In the genomic region with DNA sequence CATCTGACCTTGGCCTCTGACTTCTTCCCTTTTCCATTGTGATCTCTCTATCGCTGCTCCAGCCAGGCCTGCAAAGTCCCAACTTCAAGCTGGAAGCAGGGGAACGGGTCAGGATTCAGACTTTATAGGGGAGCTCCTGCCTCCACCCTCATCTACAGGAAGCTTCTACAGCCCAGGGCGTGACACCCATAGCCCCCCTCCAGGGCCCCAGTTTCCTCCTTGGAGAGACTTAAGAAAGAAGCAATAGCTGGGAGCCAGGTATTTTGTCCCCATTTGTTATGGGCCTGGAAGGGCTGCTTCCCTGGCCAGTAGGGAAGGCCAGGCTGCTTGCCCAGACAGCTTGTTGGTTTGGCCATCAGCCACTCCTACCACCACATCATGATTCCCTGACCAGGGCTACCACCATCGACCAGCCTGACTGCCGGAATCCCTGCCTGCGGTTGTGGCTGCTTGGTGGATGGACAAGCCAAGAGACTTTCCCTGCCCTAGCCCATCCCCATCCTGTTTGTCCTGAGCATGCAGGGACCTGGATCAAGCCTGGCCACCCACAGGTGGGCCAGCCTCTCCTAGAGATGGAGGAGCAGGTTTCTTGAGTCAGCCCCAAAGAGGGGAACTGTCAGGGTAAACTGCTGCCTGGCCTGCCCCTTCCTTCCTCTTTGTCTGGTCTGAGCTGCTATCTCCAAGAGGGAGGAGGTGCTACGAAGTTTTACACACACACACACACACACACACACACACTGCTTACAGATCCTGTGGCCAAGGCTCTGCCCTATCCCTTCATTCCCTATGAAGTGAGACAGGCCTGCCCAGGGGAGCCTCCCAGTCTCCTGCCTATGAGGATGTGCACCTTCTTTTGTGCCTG, we compare ENCODE assay signal across 9 mouse cellular contexts. TPM values are rescaled to one million over a fixed set of nuclear protein-coding genes. Genes with fewer than 3 reads are reported as not detected.
DNase-seq lines count a peak whose midpoint lies in the region; ATAC-seq lines count a peak whose summit lies in the region.
"Had no signal": no experiment of that assay in that cellular context is flagged by ENCODE, and none has a peak within 500 bp of the region (broad histone marks: within the 10 kb centered on the region; RNA-seq: fewer than 3 reads in every experiment).

No protein-coding gene starts in this region.

- H3K27ac ChIP-seq in heart, embryonic 15.5 days = peak overlapping the region; percentile 85; the same call in 1 of the 2 replicates
- H3K27ac ChIP-seq in lung, embryonic 15.5 days = peak overlapping the region; percentile 32; the same call in 1 of the 2 replicates
- H3K27ac ChIP-seq in stomach, embryonic 15.5 days = peak overlapping the region; percentile 82

- peaks cover 46% of the 10 kb centered on the region for H3K4me1 ChIP-seq in heart, embryonic 15.5 days (replicated peaks)
- H3K4me1 ChIP-seq in lung, embryonic 15.5 days = peaks cover 40% of the 10 kb centered on the region
- peaks cover 26% of the 10 kb centered on the region for H3K4me1 ChIP-seq in stomach, embryonic 15.5 days

- WGBS in heart, embryonic 15.5 days = 59% methylated on average over 7 of the region's 7 CpGs
- 54% methylated on average over 7 of the region's 7 CpGs for WGBS in lung, embryonic 15.5 days
- 68% methylated on average over 7 of the region's 7 CpGs for WGBS in stomach, embryonic 15.5 days

- H3K4me3 ChIP-seq in heart, embryonic 15.5 days = peak overlapping the region; percentile 87
- H3K4me3 ChIP-seq in lung, embryonic 15.5 days = peak overlapping the region; percentile 53
- H3K4me3 ChIP-seq in stomach, embryonic 15.5 days (replicated peaks) = peak overlapping the region; percentile 71

- no peaks in the 10 kb centered on the region for H3K9me3 ChIP-seq in heart, embryonic 15.5 days (replicated peaks)
- no peaks in the 10 kb centered on the region for H3K9me3 ChIP-seq in lung, embryonic 15.5 days
- H3K9me3 ChIP-seq in stomach, embryonic 15.5 days = no peaks in the 10 kb centered on the region

- no peak for ATAC-seq in heart, embryonic 15.5 days (replicated peaks; ENCODE audit: insufficient number of reproducible peaks, insufficient read depth, low FRiP score, low read depth)
- ATAC-seq in lung, embryonic 15.5 days (ENCODE audit: borderline replicate concordance, extremely low read depth, low FRiP score, low TSS enrichment) = no peak
- ATAC-seq in stomach, embryonic 15.5 days (ENCODE audit: insufficient read depth, low FRiP score, low read depth) = no peak

- H3K27me3 ChIP-seq in heart, embryonic 15.5 days = no peaks in the 10 kb centered on the region
- H3K27me3 ChIP-seq in lung, embryonic 15.5 days = no peaks in the 10 kb centered on the region
- H3K27me3 ChIP-seq in stomach, embryonic 15.5 days (replicated peaks) = no peaks in the 10 kb centered on the region

- 0 out of 2 replicates have a peak, but pooled peaks cover 3% of the 10 kb centered on the region for H3K36me3 ChIP-seq in heart, embryonic 15.5 days
- H3K36me3 ChIP-seq in lung, embryonic 15.5 days = no peaks in the 10 kb centered on the region
- H3K36me3 ChIP-seq in stomach, embryonic 15.5 days = no peaks in the 10 kb centered on the region

- peak overlapping the region; percentile 83; the same call in 1 of the 2 replicates for H3K9ac ChIP-seq in heart, embryonic 15.5 days
- peak overlapping the region; percentile 68 for H3K9ac ChIP-seq in lung, embryonic 15.5 days
- H3K9ac ChIP-seq in stomach, embryonic 15.5 days = no peak overlapping the region

- peak; percentile 43 to 75 for DNase-seq in adrenal gland, adult (ENCODE audit: inconsistent age in 2 of 2, low spot score in 1 of 2)
- no peak for DNase-seq in adrenal gland, postnatal 4 days (ENCODE audit: low spot score in 2 of 2)
- DNase-seq in thymus, postnatal 0 days (ENCODE audit: low spot score) = peak; percentile 33
- no peak for DNase-seq in thymus, adult 18-20 months
- no peak for DNase-seq in urinary bladder, postnatal 10 days (ENCODE audit: low spot score)

- H3K4me2 ChIP-seq in heart, embryonic 15.5 days = peak overlapping the region; percentile 87
- peak overlapping the region; percentile 65 for H3K4me2 ChIP-seq in lung, embryonic 15.5 days
- H3K4me2 ChIP-seq in stomach, embryonic 15.5 days = peak overlapping the region; percentile 69

RNA-seq across cellular contexts. Expression of a gene that starts 1.3 kb away (rescaled TPM):
- 10 to 100 TPM; 62.5 to 63.9 TPM for total RNA-seq in adrenal gland, postnatal 4 days (2021)
- polyA plus RNA-seq in thymus, postnatal 0 days (2015; fragmentation: Nextera tagmentation; extraction: Ambion mirVana) = 138 and 141 TPM in 2 replicates
- polyA plus RNA-seq in heart, embryonic 15.5 days (2015; fragmentation: Nextera tagmentation; extraction: Ambion mirVana) = 46.7 and 52.9 TPM in 2 replicates
- 73.7 and 76.4 TPM in 2 replicates for polyA plus RNA-seq in lung, embryonic 15.5 days (2015; fragmentation: Nextera tagmentation; extraction: Ambion mirVana)
- polyA plus RNA-seq in stomach, embryonic 15.5 days (2015; fragmentation: Nextera tagmentation; extraction: Ambion mirVana) = 53.9 and 64.0 TPM in 2 replicates

RNA-seq across cellular contexts. Expression of a gene that starts 4.7 kb away (rescaled TPM):
- total RNA-seq in adrenal gland, postnatal 4 days (2021) = 10 to 100 TPM; 76.7 to 77.5 TPM
- 21.0 and 21.4 TPM in 2 replicates for polyA plus RNA-seq in thymus, postnatal 0 days (2015; fragmentation: Nextera tagmentation; extraction: Ambion mirVana)
- 23.1 and 33.6 TPM in 2 replicates for polyA plus RNA-seq in heart, embryonic 15.5 days (2015; fragmentation: Nextera tagmentation; extraction: Ambion mirVana)
- 60.4 and 62.8 TPM in 2 replicates for polyA plus RNA-seq in lung, embryonic 15.5 days (2015; fragmentation: Nextera tagmentation; extraction: Ambion mirVana)
- polyA plus RNA-seq in stomach, embryonic 15.5 days (2015; fragmentation: Nextera tagmentation; extraction: Ambion mirVana) = 39.0 and 42.0 TPM in 2 replicates

RNA-seq across cellular contexts. Expression of a gene that starts 18.2 kb away (rescaled TPM):
- total RNA-seq in adrenal gland, postnatal 4 days (2021) = 1 to 10 TPM; 1.4 to 1.6 TPM
- polyA plus RNA-seq in thymus, postnatal 0 days (2015; fragmentation: Nextera tagmentation; extraction: Ambion mirVana) = 0.12 and 0.30 TPM in 2 replicates
- 0.04 and 0.08 TPM in 2 replicates for polyA plus RNA-seq in heart, embryonic 15.5 days (2015; fragmentation: Nextera tagmentation; extraction: Ambion mirVana)
- polyA plus RNA-seq in lung, embryonic 15.5 days (2015; fragmentation: Nextera tagmentation; extraction: Ambion mirVana) = 0.06 TPM in 1 of 2 replicates, not detected in the other
- 0.12 and 0.15 TPM in 2 replicates for polyA plus RNA-seq in stomach, embryonic 15.5 days (2015; fragmentation: Nextera tagmentation; extraction: Ambion mirVana)
- polyA plus RNA-seq: C2C12 had no signal

RNA-seq across cellular contexts. Expression of a gene that starts 33.5 kb away (rescaled TPM):
- total RNA-seq in adrenal gland, postnatal 4 days (2021) = 100 to 1,000 TPM in 1 of 2 experiments, 10 to 100 TPM in 1; 98.9 to 105 TPM
- 19.1 and 20.5 TPM in 2 replicates for polyA plus RNA-seq in thymus, postnatal 0 days (2015; fragmentation: Nextera tagmentation; extraction: Ambion mirVana)
- 16.7 and 19.7 TPM in 2 replicates for polyA plus RNA-seq in heart, embryonic 15.5 days (2015; fragmentation: Nextera tagmentation; extraction: Ambion mirVana)
- 22.3 and 24.0 TPM in 2 replicates for polyA plus RNA-seq in lung, embryonic 15.5 days (2015; fragmentation: Nextera tagmentation; extraction: Ambion mirVana)
- polyA plus RNA-seq in stomach, embryonic 15.5 days (2015; fragmentation: Nextera tagmentation; extraction: Ambion mirVana) = 19.7 and 20.4 TPM in 2 replicates

RNA-seq across cellular contexts. Expression of a gene that starts 44.2 kb away (rescaled TPM):
- 100 to 1,000 TPM; 676 to 715 TPM for total RNA-seq in adrenal gland, postnatal 4 days (2021)
- 80.1 and 93.8 TPM in 2 replicates for polyA plus RNA-seq in thymus, postnatal 0 days (2015; fragmentation: Nextera tagmentation; extraction: Ambion mirVana)
- polyA plus RNA-seq in heart, embryonic 15.5 days (2015; fragmentation: Nextera tagmentation; extraction: Ambion mirVana) = 168 and 187 TPM in 2 replicates
- polyA plus RNA-seq in lung, embryonic 15.5 days (2015; fragmentation: Nextera tagmentation; extraction: Ambion mirVana) = 124 and 132 TPM in 2 replicates
- 109 TPM in 2 replicates for polyA plus RNA-seq in stomach, embryonic 15.5 days (2015; fragmentation: Nextera tagmentation; extraction: Ambion mirVana)

Comparison
In these comparisons a context has a peak if more than half of its experiments do, and no peak if none do; other contexts are left out.
1. DNase-seq: peak in adrenal gland, adult (2 of 2) and thymus, postnatal 0 days (single experiment); none in adrenal gland, postnatal 4 days (0 of 2), thymus, adult 18-20 months (0 of 2) and urinary bladder, postnatal 10 days (single experiment).
2. H3K27ac ChIP-seq: peak in every context shown above with its lines; median percentile 85 in heart, embryonic 15.5 days; 82 in stomach, embryonic 15.5 days; 32 in lung, embryonic 15.5 days.
3. Peak in every context shown above with its lines, with median percentiles within 50 percentile points of each other: H3K4me2 ChIP-seq and H3K4me3 ChIP-seq.